Mouse (Mus musculus): ENCODE measurements at regions not wholly inside any gene's neighbourhood (a gene's known extent, or its start where the extent isn't known, plus 50 kb on each side); places are given as distances from the start of the nearest gene placed in this dataset.

DNA sequence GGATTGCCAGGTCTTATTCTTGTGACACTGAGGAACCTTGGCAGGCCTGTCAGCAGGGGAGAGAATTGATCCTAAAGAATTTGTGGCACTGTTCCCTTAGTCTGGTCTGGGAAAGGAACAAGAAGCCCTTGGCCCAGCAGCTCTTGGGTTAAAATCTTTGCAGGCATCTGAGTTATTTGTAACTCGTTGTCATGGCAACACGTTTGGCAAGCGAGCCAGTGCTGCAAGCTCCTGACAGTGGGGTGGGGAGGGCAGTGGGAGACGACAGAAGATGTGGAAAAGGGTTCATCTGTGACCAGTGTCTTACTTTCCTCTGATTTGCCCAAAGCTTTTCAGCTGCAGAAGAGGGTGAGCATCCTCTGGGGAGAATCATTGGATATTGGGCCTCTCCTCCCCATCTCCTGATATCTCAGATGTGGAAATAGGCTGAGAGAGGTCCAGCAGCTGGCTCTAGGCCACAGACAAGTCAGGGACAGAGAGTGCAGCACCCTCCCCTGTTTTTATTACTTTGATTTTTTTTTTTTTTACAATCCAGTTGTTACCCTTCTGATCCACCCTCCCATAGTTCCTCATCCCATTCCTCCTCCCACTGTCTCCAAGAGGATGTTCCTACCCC, 92.4 kb upstream of the Huwe1 start:
- DNase-seq (ENCODE audit: low spot score in 2 of 2) = peak in 1 of 2 experiments; percentile 22
